Mouse (Mus musculus): ENCODE results near the gene Zcchc14.

GRCm38 (mm10) chr8:121599842-121600241, 52.9 kb downstream of the Zcchc14 start:
- TF ChIP-seq POLR2A (IDR thresholded peaks at IDR 0.05; ENCODE audit: low read depth, low read length) (no peak), CTCF (IDR thresholded peaks at IDR 0.05; ENCODE audit: borderline replicate concordance, insufficient read depth, low read length) (no peak)
